Mouse (Mus musculus) layer of hippocampus, postnatal 10 days (tissue): ENCODE data around the gene Fahd2a. TPM values are rescaled to one million over a fixed set of nuclear protein-coding genes. Genes with fewer than 3 reads are reported as not detected.
A peak's percentile ranks its signal among the peaks of the same experiment; 100 is the strongest.

Experiments
- DNase-seq, 2 experiments: peaks; one replicate each; pipeline ENCODE4 v3.0.0; 2021; ENCODE audit warnings: low spot score in 2 of 2
- total RNA-seq, 2 experiments: library from RNA; stranded (reverse); gene quantifications; 2 replicates each; pipeline ENCODE4 v1.2.3; 2021

Fahd2a gene
- total RNA-seq, 2 experiments from 2014 or later: 11.5 to 17.6 TPM

DNA sequence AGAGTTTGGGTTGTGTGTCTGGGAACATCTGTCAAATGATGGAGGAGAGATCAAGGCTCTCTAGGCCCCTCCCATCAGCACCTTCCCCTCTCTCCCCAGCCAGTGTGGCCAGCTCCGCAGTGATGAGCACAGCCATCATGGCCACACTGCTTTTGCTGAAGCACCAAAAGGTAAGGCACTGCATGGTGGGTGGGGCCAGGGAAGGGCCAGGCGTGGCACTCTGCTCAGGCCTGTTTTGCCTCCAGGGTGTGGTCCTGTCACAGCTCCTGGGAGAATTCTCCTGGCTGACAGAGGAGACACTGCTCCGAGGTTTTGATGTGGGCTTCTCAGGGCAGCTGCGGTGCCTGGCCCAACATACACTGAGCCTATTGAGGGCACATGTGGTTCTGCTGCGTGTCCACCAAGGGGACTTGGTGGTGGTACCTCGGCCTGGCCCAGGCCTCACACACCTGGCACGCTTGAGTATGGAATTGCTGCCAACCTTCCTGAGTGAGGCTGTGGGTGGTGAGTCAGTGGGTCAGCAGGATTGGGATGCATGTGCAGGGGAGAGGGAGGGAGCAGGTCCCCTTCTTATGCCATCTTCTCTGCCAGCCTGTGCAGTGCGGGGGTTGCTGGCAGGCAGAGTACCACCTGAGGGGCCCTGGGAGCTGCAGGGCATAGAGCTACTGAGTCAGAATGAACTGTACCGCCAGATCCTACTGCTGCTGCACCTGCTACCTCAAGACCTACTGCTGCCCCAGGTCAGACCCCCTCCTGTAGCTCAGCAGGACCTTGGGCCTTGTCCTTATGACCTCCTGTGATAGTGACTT lies 10.7 kb downstream of the Fahd2a start:
- DNase-seq: no peak

DNA sequence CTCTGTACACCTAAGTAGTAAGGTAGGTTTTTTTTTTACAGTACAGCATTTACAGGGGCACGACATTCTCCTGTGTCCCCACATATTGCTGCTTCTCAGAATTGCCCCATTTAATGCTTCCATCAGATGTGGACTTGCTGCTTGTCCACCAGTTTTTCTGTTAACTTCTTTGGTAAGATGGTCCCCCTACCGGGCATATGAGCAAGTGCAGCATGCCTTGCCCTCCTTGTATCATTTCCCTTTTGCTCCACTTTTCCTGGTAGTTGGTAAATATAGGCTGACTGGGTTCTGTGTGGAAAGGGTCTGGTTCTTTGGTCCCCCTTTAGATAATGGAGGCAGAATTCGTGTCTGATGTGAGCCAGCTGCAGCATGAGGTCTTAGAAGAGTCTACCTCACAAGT lies 14.1 kb downstream of the Fahd2a start:
- DNase-seq: peak; percentile 50 to 58

DNA sequence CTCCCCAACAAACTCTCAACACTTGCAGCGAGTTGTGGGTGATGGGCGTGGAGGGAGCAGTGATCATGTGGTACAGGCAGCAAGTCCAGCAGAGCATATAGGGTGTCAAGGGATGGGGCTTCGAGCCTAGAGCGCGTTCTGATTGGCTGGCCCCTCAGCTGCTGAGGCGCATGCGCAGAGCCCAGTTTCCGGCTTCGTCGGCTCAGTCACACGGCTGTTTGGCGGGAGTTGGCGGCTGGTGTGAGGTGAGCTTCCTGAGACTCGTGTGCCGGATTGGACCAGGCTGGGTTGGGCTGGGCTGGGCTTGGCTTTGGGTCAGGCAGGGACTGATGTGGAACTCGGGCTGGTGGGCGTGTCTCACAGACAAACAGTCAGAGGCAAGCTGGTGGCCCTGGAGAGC lies 19.4 kb downstream of the Fahd2a start, which contains the start of gene Gpat2:
Gene Gpat2, plus strand, starts transcription at position 223 of the 400 bp plus-strand sequence.
- no peak for DNase-seq

GRCm38 (mm10) chr2:127418266-127418970 lies 25.9 kb downstream of the Fahd2a start:
- no peak for DNase-seq

DNA sequence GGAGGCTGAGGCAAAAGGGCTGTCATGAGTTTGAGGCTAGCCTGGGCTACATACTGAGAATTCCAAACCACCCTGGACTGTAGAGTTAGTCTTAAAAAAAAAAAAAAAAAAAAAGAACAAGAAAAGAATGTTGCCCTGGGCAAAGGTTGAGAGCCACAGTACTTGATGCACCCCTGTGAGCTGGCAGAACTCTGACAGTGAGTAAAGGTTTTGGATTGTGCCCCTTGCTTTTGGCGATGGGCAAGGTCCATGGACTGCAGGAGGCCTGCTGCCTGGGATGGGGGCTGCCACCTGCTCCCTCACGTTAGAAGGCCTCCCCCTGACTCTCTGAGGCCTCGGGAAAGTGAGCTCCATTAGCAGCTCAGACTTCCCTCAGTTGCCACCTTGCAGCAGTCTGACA lies 27.7 kb downstream of the Fahd2a start:
- DNase-seq: no peak

- DNase-seq: no peak
These were observed 28.6 kb downstream of the Fahd2a start for GRCm38 (mm10) chr2:127415806-127416205.

- DNase-seq: no peak
These were observed 33.2 kb downstream of the Fahd2a start for GRCm38 (mm10) chr2:127411126-127411525.

- no peak for DNase-seq
These were observed 45.6 kb downstream of the Fahd2a start for GRCm38 (mm10) chr2:127398738-127399137.

- DNase-seq: no peak
These were observed 49.7 kb downstream of the Fahd2a start for GRCm38 (mm10) chr2:127394606-127395161.

DNA sequence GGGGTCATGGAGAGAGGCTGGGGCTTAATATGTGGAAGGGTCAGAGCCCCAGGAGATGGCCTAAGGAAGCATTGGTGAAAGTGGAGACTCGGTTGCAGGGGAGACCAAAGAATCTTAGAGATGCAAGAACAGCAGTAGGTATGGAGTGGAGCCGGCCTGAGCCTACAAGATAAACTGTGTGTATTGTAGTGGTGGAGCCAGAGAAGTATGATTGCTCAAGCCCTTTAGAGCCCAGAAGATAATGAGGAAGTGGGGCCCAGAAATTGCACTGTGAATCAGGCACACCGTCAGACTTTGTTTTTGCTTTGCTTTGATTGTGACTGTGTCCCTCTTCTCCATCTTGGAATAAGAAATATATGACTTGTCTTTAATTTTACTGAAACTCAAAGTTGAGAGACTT lies 53.0 kb downstream of the Fahd2a start:
- DNase-seq: no peak

- DNase-seq: no peak
These were observed 53.5 kb downstream of the Fahd2a start for GRCm38 (mm10) chr2:127390846-127391245.

GRCm38 (mm10) chr2:127390352-127390751 lies 54.0 kb downstream of the Fahd2a start:
- no peak for DNase-seq

DNA sequence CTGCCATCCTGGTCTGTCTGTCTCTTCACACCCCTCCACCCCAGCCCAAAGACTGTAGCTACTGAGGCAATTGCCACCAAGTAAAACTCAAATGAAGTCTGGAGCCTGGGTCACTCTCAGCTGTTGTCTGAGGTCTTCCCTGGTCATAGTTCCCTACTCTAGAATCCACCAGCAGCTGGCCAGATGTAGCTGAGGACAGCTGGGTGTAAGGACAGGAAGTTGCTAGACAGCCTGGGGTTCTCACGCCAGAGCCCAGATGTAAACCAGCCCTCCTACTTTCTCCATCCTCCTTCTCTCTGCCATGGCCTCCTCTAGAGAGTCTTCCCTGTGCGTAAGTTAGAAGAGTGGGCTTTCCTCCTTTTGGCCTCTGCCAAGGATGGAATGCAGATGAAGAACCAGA lies 56.8 kb downstream of the Fahd2a start:
- no peak for DNase-seq

Other genes starting within 250 kb of the Fahd2a start
- under 1 TPM; 0.31 to 0.53 TPM for gene 1810024B03Rik, start 236.3 kb downstream of the Fahd2a start, total RNA-seq
- gene Snrnp200, start 236.2 kb downstream of the Fahd2a start, total RNA-seq: 10 to 100 TPM; 76.9 to 81.5 TPM
- gene Ciao1, start 196.7 kb downstream of the Fahd2a start, total RNA-seq: 10 to 100 TPM; 63.6 to 64.1 TPM
- gene Tmem127, start 196.7 kb downstream of the Fahd2a start, total RNA-seq: 100 to 1,000 TPM; 119 to 121 TPM
- gene Stard7, start 174.3 kb downstream of the Fahd2a start, total RNA-seq: 100 to 1,000 TPM; 169 to 186 TPM
- 1 to 10 TPM; 3.1 to 3.7 TPM for gene Dusp2, start 108.4 kb downstream of the Fahd2a start, total RNA-seq
- gene Astl, start 105.9 kb downstream of the Fahd2a start, total RNA-seq: not detected
- under 1 TPM; 0.23 to 0.29 TPM for gene Adra2b, start 81.4 kb downstream of the Fahd2a start, total RNA-seq
- not detected for gene Gpat2, start 19.4 kb downstream of the Fahd2a start, total RNA-seq
- gene Kcnip3, start 77.5 kb upstream of the Fahd2a start, total RNA-seq: 10 to 100 TPM; 53.9 to 57.9 TPM
- gene Prom2, start 96.9 kb upstream of the Fahd2a start, total RNA-seq: under 1 TPM; 0.07 to 0.14 TPM
- 1 to 10 TPM; 8.4 to 9.7 TPM for gene Zfp661, start 142.5 kb upstream of the Fahd2a start, total RNA-seq
- 10 to 100 TPM; 69.9 to 91.1 TPM for gene Mrps5, start 142.7 kb upstream of the Fahd2a start, total RNA-seq
- 1 to 10 TPM; 3.0 to 3.1 TPM for gene Mal, start 212.1 kb upstream of the Fahd2a start, total RNA-seq